Mouse (Mus musculus): Measurements from ENCODE around the gene Vil1.
A peak's percentile ranks its signal among the peaks of the same experiment; 100 is the strongest.

The Vil1 gene

DNA sequence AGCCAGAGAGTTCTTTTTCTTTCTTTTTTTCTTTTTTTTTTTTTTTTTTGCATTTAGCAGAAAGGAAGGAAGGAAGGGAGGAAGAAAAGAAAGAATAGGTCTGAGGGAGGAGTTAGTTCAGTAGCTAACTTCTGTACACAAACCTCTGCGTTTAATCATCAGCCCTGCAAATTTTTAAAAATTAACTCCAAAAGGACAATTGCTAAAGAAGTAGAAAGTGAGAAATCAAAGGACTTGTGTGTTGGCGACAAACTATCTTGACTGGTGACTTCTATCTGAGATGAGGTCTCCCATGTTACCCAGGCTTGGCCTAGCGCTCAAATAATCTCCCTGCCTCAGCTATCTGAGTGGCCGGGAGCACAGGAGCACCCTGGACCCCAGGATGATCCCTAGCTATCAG lies 5.0 kb upstream of the Vil1 start:
- no peak for DNase-seq (ENCODE audit: extremely low read depth, low read depth, low spot score)

DNA sequence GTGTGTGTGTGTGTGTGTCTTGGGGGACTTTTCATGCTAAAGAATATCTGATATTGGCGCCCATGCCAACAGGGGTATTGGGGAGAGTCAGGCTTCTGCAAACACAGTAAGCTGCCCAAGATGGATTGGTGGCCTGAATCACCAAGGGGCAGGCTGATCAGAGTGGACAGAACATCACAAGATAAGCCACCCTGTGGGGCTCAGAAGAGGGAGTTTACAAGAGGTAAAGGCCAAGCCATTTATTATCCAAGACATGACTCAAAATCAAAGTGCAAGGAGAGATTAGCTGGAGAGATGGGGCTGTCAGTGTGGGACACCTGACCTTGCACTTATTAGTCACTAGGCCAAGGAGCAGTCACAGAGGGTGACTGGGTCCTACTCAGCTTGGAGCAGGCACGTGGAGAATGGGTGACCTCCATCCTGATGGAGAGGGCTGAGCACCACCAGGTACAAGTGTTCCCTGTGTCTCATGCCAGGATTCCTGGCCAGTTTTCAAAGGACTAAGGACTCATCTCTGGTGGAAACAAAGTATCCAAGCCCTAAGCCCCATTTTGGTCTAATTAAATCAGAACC lies 2.7 kb downstream of the Vil1 start:
- no peak for DNase-seq (ENCODE audit: extremely low read depth, low read depth, low spot score)

DNA sequence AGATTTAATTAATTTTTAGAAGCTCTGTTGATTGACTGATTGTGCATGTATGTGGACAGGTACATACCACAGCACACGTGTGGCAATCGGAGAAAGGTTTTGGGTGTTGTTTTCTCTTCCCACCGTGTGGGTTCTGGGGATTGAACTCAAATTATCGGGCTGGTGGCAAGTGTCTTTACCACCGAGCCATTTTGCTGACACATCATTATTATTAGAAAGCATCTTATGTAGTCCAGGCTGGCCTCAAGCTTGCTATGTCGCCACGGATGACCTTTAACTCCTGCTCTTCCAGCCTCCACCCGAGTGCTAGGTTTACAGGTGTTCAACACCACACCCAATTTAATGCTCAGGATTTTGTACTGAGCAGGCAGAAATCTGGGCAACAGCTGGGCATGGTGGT lies 3.5 kb downstream of the Vil1 start:
- DNase-seq (ENCODE audit: extremely low read depth, low read depth, low spot score), result no peak

DNA sequence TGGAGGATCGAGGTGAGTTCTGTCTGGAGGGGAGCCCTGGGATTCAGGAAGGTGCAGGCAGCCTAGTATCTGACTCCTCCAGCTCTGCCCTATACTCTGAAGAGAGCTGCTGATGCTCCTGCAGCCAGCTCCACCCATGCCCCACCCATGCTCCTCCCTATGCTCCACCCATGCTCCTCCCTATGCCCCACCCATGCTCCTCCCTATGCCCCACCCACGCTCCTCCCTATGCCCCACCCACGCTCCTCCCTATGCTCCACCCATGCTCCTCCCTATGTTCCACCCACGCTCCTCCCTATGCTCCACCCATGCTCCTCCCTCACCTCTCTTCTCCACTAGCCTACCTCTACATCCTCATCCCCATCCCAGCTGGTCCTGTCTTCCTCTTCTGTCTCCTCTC lies 6.0 kb downstream of the Vil1 start:
- DNase-seq (ENCODE audit: extremely low read depth, low read depth, low spot score), result no peak

DNA sequence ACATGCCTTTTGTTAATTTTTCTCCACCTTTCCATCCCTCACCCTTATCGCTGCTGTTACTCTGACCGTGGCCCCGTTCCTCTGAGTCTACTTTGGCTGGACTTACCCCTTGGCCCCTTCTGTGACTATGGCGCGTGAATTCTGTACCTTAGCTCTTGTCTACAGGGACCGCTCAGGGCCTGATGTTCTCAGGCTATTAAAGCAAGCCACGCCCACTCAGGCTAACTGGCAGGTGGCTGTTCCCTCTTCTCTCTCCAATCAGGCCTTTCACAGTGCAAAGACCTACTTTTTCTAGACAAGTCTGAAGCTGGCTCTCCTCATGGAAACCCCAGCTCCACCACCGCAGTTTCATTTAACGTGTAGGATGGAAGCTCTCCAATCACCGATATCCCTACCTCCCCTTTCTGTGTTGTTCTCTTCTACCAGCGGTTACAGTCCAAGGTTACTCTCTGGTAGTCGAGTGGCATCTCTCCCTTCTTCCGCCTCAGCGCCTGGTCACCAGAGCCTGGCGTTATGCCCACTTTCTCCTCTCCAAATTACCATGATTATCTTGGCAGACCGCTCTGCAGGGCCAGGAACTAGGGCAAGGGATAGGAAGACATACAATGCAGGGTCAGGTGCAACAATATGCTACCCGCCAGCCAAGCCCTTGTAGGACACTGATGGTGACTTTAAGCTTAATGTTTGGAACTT lies 9.7 kb downstream of the Vil1 start:
- no peak for DNase-seq (ENCODE audit: extremely low read depth, low read depth, low spot score)

DNA sequence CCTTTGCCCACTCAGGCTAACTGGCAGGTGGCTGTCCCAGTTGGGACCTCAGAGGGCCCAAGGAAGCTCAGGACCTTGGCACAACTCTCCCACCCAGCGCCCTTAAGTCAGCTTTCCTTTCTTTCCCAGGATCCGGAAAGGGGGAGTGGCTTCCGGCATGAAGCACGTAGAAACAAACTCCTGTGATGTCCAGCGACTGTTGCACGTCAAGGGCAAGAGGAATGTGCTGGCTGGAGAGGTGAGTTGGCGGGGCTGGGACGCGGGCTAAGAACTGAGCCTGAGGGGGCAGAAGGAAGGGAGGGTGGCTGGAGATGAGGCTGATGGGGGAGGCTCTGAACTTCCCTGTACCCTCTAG lies 10.2 kb downstream of the Vil1 start:
- DNase-seq (ENCODE audit: extremely low read depth, low read depth, low spot score), result no peak

DNA sequence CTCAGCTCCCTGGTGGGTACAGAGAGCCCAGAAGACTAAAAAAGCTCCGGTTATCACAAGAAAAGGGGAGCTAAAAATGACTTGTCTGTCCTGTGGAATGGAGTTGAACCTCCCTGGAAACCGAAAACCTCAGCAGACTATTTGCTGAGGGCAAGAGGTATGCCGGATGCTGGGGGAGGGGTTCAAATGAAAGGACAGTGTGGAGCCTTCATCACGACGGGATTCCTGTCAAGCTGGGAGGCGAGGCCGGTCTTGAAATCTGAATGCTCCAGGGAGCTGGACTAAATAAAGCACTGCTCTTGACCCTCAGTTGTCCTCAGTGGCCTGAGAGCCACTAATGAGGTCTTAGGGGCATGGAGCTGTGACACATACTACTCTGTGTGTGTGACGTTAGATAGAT lies 14.0 kb downstream of the Vil1 start:
- no peak for DNase-seq (ENCODE audit: extremely low read depth, low read depth, low spot score)

DNA sequence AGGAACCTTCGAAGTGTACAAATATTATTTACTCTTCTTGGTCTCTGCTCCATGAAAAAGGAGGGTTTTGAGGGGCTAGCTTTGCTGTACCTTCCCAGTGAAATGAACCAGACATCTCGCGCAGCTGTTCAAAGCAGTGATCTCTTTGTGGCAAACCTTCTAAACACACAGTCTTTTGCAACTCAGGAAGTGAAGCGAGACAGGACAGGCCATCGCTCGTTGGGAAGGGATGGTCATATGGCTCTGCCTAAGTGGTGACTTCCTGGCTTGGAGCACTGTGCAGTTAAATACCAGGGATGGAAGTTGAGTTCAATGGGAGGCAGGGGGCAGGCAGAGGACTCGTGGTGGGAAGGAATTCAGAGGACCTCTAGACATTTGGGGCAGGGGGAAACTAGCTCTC lies 16.7 kb downstream of the Vil1 start:
- DNase-seq (ENCODE audit: extremely low read depth, low read depth, low spot score), result no peak

DNA sequence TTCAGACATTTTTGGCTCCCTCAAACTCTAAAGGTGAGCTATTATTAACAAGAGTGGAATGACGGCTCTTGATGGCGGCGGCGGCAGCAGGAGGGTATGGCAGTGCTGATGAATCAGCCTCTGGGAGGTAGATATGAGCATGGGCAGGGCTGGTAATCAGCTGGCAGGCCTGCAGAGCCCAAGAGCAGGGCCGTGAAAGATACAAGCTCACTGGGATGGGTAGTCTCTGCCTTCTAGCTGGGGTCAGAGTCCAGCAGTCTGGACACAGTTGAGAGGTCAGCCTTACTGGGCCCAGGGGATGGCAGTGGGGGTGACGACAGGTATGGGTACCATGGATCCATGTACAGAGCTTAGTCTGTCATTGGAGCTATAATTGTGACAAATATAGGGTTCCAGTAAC lies 24.0 kb downstream of the Vil1 start:
- DNase-seq (ENCODE audit: extremely low read depth, low read depth, low spot score), result no peak

DNA sequence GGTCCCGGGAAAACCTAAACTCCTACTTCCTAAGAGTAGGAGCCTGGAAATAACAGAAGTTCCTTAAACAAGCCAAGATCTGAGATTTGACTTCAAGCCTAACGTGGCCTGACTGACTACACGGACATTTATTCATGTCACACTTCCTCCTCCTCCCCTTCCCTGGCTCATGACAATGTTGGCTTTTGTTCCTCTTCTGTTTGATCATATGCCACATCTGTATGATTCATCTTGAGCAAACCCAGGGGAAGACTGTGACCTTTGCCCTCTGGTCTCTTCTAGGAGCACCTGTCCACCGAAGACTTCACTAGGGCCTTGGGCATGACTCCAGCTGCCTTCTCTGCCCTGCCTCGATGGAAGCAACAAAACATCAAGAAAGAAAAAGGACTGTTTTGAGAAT lies 25.4 kb downstream of the Vil1 start:
- no peak for DNase-seq (ENCODE audit: extremely low read depth, low read depth, low spot score)

DNA sequence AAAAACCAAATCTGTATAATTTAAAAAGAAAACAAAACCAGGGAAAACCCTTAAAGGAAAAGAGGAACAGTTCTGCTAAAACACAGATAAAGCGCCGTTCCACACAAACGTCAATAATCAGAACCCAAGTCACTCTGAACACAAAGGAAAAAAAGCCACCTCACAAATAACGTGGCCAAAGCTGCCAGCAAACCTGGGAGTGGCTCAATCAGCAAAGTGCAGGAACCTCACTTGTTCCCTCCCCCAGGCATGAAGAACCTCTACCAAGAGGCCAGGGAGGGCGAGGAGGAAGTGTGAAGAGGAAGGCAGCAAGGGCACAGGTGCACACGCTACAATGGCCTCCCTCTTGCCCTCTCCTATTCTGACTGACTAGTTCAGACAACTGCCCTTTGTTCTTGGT lies 26.4 kb downstream of the Vil1 start:
- DNase-seq (ENCODE audit: extremely low read depth, low read depth, low spot score), result peak; percentile 14

DNA sequence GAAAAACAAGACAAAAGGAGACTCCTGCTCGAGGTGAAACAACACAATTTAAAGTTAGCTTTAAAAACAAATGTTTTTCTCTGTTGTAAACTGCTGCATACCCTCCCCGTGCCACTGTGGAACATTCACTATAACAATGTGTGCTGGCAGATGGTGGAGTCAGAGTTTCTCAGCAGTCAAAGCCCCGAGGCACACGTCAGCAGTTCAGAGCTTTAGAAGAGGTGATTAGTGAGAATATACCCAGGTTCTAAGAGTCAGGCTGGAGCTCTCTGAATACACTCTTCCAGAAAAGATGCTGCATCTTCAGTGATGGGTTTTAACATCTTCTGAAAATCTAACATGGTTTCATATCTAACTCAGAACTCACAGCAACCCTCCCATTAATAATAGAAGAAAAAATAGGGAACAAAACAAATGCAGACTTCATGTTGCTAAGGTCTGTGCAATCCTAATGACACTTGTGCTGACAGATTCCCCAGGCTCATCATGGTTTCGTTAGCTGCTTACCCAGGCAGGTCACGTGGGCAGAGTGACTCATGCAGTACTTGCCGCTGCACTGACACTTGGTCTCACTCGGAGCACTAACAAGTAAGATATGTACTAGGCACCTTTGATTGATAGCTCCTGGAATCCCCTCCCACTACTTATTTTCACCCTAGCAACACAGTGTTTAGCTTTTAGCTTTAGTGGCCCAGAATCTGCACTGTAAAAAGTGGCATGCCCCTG lies 28.7 kb downstream of the Vil1 start:
- peak; percentile 31 for DNase-seq (ENCODE audit: extremely low read depth, low read depth, low spot score)

DNA sequence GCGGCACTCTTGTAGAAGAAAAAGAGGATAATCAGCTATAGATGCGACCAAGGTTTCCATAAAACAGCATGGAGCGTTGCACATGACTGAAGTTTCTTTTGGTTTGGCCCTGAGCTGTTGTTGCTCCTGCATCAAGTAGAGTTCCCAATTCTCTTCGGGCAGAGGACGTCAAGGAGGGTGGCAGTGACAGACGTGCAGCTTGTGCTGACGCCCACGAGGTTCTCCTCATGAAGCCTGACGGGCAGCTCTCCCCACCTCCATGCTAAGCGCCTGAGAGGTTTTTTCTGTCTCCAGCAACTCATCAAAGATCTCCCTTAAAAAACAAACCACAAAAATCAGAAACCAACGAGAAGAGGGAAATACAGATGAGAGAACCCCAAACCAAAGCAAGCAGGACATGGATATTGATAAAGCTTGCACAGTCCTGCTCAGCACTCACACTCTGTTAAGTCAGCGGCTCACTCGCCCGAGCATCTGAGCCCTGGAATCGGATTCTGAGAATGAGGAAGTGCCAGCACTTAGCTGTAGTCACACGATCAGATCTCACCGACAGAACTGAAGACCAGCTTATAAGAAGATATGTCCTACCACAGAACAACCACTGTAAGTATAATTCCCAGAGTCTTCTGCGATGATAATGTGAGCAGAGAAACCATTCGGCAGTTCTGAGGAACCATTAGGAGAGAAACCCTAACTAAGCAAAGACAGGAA lies 30.1 kb downstream of the Vil1 start:
- no peak for DNase-seq (ENCODE audit: extremely low read depth, low read depth, low spot score)

DNA sequence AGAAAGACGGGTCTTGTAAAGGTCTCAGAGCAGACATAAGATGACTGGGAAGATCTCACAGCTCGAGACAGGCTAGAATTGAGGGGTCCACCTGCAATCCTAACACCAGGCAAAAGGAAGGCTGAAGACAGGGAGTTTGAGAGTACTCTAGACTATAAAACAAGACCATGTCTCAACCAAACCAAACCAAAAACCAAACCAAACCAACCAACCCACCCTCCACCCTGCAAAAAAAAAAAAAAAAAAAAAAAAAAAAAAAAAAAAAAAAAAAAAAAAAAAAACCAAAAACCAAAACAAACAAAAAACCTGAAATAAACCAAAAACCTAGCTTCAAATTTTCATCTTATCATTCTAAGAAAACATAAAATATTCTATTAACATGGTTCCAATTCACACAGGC lies 35.4 kb downstream of the Vil1 start:
- DNase-seq (ENCODE audit: extremely low read depth, low read depth, low spot score), result no peak

DNA sequence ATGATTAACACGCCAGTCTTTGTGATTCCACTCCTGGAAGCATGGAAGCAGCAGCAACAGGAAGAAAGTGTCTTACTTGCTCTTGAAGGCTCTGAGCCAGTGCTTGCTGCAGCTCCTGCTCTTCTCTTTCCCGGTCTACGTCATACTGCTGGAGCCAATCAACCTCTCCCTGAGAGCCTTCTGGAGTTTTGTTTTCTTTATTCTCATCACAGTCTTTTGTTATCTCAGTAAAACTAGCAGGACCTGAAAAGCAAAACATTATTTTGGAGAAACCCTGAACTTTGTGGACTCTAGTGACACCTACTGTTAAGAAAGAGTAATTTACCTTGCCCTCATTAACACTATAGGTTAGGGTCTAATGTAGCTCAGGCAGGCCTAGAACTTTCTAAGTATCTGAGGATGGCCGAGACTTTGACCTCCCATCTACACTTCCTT lies 43.5 kb downstream of the Vil1 start:
- no peak for DNase-seq (ENCODE audit: extremely low read depth, low read depth, low spot score)

DNA sequence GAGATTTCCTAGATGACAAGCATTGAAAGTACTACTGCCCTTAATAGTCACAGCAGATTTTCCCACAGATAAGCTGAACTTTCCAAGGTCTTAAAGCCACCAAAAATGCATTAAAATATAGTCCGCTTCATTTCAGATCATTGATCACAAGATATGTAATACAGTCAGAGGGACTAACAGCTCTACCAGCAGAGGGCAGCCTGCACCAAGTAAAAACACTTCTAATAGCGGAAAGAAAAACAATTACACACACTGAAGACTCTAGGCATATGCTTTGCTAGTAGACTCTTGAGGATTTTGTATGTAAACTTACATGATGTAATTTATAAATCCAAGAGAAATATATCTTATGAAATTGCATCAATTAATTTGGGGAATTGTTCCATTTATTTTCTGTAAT lies 51.1 kb downstream of the Vil1 start:
- no peak for DNase-seq (ENCODE audit: extremely low read depth, low read depth, low spot score)
